ENCODE assay signal across 8 mouse cellular contexts in the genomic region with DNA sequence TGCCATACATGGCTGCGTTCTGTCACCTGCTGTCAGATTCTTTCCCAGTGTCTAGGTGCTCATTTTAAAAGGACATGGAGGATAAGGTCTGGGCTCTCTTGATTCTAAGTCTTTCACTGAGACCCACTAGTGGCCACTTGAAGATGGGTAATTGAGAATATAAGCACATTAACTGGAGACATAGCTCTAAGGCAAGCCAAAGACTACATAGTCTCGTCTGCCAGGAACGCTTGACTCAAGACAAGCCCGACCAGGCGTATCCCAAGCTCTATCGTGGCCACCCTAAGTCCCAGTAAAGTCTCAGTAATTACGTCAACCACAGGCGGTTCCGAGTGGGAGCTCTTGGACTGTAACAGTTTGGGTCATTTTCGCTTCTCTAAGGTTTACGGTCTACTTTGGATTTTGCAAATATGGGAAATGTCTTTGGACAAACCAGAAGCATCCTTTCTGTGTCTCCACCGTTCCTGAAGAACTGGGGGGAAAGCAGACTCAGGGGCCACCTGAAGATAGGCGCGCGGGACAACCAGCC. TPM values are rescaled to one million over a fixed set of nuclear protein-coding genes. Genes with fewer than 3 reads are reported as not detected.
DNase-seq lines count a peak whose midpoint lies in the region; ATAC-seq lines count a peak whose summit lies in the region.

No protein-coding gene starts in this region.

- no peaks in the 10 kb centered on the region for H3K9me3 ChIP-seq in embryonic facial prominence, embryonic 13.5 days
- no peaks in the 10 kb centered on the region for H3K9me3 ChIP-seq in hindbrain, embryonic 11.5 days (ENCODE audit: control insufficient read depth, low read length)
- no peaks in the 10 kb centered on the region for H3K9me3 ChIP-seq in liver, embryonic 15.5 days (replicated peaks)

- no peak for ATAC-seq in CD4-positive, CD25-positive, alpha-beta regulatory T cell, adult 4 months
- no peak for ATAC-seq in embryonic facial prominence, embryonic 13.5 days (ENCODE audit: insufficient number of reproducible peaks, insufficient read depth, low FRiP score, low TSS enrichment, low read depth)
- ATAC-seq in hindbrain, embryonic 11.5 days (ENCODE audit: low FRiP score) = peak; percentile 15; the same call in 1 of the 2 replicates
- ATAC-seq in liver, embryonic 15.5 days (ENCODE audit: insufficient read depth) = no peak

- no peaks in the 10 kb centered on the region for H3K27me3 ChIP-seq in embryonic facial prominence, embryonic 13.5 days
- H3K27me3 ChIP-seq in hindbrain, embryonic 11.5 days (ENCODE audit: control insufficient read depth, insufficient read depth, low read length) = no peaks in the 10 kb centered on the region
- no peaks in the 10 kb centered on the region for H3K27me3 ChIP-seq in liver, embryonic 15.5 days

- peaks cover 38% of the 10 kb centered on the region for H3K4me1 ChIP-seq in embryonic facial prominence, embryonic 13.5 days
- H3K4me1 ChIP-seq in hindbrain, embryonic 11.5 days (replicated peaks; ENCODE audit: control insufficient read depth, insufficient read depth, low read length) = no peaks in the 10 kb centered on the region
- H3K4me1 ChIP-seq in liver, embryonic 15.5 days (replicated peaks) = peaks cover 30% of the 10 kb centered on the region

- H3K4me2 ChIP-seq in embryonic facial prominence, embryonic 13.5 days = peak overlapping the region; percentile 80
- peak overlapping the region; percentile 81 for H3K4me2 ChIP-seq in hindbrain, embryonic 11.5 days (replicated peaks; ENCODE audit: low read depth, low read length)
- H3K4me2 ChIP-seq in liver, embryonic 15.5 days = peak overlapping the region; percentile 97

- peak overlapping the region; percentile 87 for H3K9ac ChIP-seq in embryonic facial prominence, embryonic 13.5 days
- peak overlapping the region; percentile 84 for H3K9ac ChIP-seq in hindbrain, embryonic 11.5 days (ENCODE audit: low read depth, low read length)
- H3K9ac ChIP-seq in liver, embryonic 15.5 days = peak overlapping the region; percentile 64

- DNase-seq in CD4-positive, CD25-positive, alpha-beta regulatory T cell, adult 2 months (ENCODE audit: low read depth, low spot score) = peak; percentile 35
- peak; percentile 49 for DNase-seq in MEL-GATA-1-ER (ENCODE audit: extremely low read depth, low read depth)
- DNase-seq in hindbrain, embryonic 11.5 days (ENCODE audit: low spot score) = peak; percentile 50
- peak; percentile 61 for DNase-seq in skeletal muscle tissue, adult 2 months (ENCODE audit: low read depth, low spot score)
- DNase-seq in spleen, postnatal 10 days (ENCODE audit: low spot score in 2 of 2) = no peak

- 7% methylated on average over 15 of the region's 15 CpGs for WGBS in embryonic facial prominence, embryonic 13.5 days
- WGBS in hindbrain, embryonic 11.5 days = 10% methylated on average over 15 of the region's 15 CpGs
- WGBS in liver, embryonic 15.5 days (ENCODE audit: insufficient replicate concordance) = 8% methylated on average over 15 of the region's 15 CpGs

- peak overlapping the region; percentile 64 for H3K4me3 ChIP-seq in embryonic facial prominence, embryonic 13.5 days
- peak overlapping the region; percentile 60 for H3K4me3 ChIP-seq in hindbrain, embryonic 11.5 days (ENCODE audit: low read depth, low read length)
- peak overlapping the region; percentile 71 for H3K4me3 ChIP-seq in liver, embryonic 15.5 days (replicated peaks)

- no peaks in the 10 kb centered on the region for H3K36me3 ChIP-seq in embryonic facial prominence, embryonic 13.5 days
- H3K36me3 ChIP-seq in hindbrain, embryonic 11.5 days (ENCODE audit: control insufficient read depth, insufficient read depth, low read length) = no peaks in the 10 kb centered on the region
- H3K36me3 ChIP-seq in liver, embryonic 15.5 days (replicated peaks) = no peaks in the 10 kb centered on the region

- H3K27ac ChIP-seq in embryonic facial prominence, embryonic 13.5 days = 0 out of 2 replicates have a peak overlapping the region, but pooled peaks have one; percentile 84
- H3K27ac ChIP-seq in hindbrain, embryonic 11.5 days (ENCODE audit: low read depth, low read length) = no peak overlapping the region
- 0 out of 2 replicates have a peak overlapping the region, but pooled peaks have one; percentile 71 for H3K27ac ChIP-seq in liver, embryonic 15.5 days (replicated peaks)

RNA-seq across cellular contexts. Expression of gene Fam102b, which starts 0.9 kb away (rescaled TPM):
- 1 to 10 TPM; 3.0 to 3.6 TPM for polyA plus RNA-seq in CD4-positive, CD25-positive, alpha-beta regulatory T cell, adult 4 months (2017; shearing (Covaris generic))
- 5.3 and 7.7 TPM in 2 replicates for polyA plus RNA-seq in embryonic facial prominence, embryonic 13.5 days (2015; fragmentation: Nextera tagmentation; extraction: Ambion mirVana)
- 12.5 and 14.9 TPM in 2 replicates for polyA plus RNA-seq in hindbrain, embryonic 11.5 days (2014; fragmentation: Nextera tagmentation; extraction: Ambion mirVana)
- 2.0 and 2.2 TPM in 2 replicates for polyA plus RNA-seq in liver, embryonic 15.5 days (2015; fragmentation: Nextera tagmentation; extraction: Ambion mirVana)

RNA-seq across cellular contexts. Expression of gene Slc25a54, which starts 53.7 kb away (rescaled TPM):
- not detected for polyA plus RNA-seq in CD4-positive, CD25-positive, alpha-beta regulatory T cell, adult 4 months (2017; shearing (Covaris generic))
- polyA plus RNA-seq in embryonic facial prominence, embryonic 13.5 days (2015; fragmentation: Nextera tagmentation; extraction: Ambion mirVana) = not detected in 2 replicates
- not detected in 2 replicates for polyA plus RNA-seq in hindbrain, embryonic 11.5 days (2014; fragmentation: Nextera tagmentation; extraction: Ambion mirVana)
- polyA plus RNA-seq in liver, embryonic 15.5 days (2015; fragmentation: Nextera tagmentation; extraction: Ambion mirVana) = not detected in 2 replicates

Comparison
In these comparisons a context has a peak if more than half of its experiments do, and no peak if none do; other contexts are left out.
1. DNase-seq: peak in CD4-positive, CD25-positive, alpha-beta regulatory T cell, adult 2 months (single experiment), MEL-GATA-1-ER (single experiment), hindbrain, embryonic 11.5 days (single experiment) and skeletal muscle tissue, adult 2 months (single experiment); none in spleen, postnatal 10 days (0 of 2).
2. Peak in every context shown above with its lines, with median percentiles within 50 percentile points of each other: H3K4me2 ChIP-seq, H3K4me3 ChIP-seq and H3K9ac ChIP-seq.